Mouse (Mus musculus): ENCODE measurements at regions not wholly inside any gene's neighbourhood (a gene's known extent, or its start where the extent isn't known, plus 50 kb on each side); places are given as distances from the start of the nearest gene placed in this dataset.
A peak's percentile ranks its signal among the peaks of the same experiment; 100 is the strongest.

DNA sequence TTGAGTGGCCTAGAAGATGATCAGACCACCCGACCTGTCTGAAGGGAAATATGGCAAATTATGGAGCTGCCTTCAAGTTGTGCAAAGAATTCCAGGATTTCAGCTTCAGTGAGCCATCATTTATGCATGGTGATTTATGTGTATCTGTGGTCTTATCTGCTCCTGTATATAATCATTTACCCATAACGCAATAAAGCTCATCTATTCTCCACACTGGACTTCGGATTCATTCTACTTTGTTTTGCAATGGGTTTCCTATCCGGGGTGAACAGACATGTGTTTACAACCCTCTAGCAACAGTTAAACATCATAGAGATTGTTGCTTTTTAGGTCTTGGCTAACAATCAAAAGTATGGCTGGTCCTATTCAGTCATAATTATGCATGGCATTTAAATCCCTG is 145.1 kb downstream of the Pcdh10 start:
- DNase-seq (ENCODE audit: extremely low spot score, low spot score), result no peak

GRCm38 (mm10) chr3:45547091-45547490 is 168.9 kb downstream of the Pcdh10 start:
- DNase-seq (ENCODE audit: extremely low spot score, low spot score), result no peak

GRCm38 (mm10) chr3:45555736-45556135 is 177.5 kb downstream of the Pcdh10 start:
- peak; percentile 32 for DNase-seq (ENCODE audit: extremely low spot score, low spot score)

- no peak for DNase-seq (ENCODE audit: extremely low spot score, low spot score)
These were observed 194.8 kb downstream of the Pcdh10 start for GRCm38 (mm10) chr3:45572995-45573394.

DNA sequence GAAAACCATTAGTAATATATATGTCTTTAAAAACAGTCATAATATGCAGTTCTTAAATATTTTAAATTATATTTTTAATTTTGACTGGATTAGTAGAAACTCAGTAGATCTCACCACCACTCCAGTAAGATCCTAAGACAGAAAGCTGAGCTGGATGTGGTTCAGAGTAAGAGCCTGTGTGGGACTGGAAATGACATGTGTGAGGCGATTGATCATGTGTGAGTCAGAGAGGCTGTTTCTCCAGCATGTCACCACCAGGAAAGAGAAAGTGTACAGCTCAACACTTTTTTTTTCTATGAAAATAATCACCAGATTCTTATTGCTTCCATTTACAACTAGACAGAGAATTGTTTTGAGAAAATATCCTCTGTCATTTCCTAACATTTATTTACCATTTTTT is 198.8 kb downstream of the Pcdh10 start:
- no peak for DNase-seq (ENCODE audit: extremely low spot score, low spot score)

DNA sequence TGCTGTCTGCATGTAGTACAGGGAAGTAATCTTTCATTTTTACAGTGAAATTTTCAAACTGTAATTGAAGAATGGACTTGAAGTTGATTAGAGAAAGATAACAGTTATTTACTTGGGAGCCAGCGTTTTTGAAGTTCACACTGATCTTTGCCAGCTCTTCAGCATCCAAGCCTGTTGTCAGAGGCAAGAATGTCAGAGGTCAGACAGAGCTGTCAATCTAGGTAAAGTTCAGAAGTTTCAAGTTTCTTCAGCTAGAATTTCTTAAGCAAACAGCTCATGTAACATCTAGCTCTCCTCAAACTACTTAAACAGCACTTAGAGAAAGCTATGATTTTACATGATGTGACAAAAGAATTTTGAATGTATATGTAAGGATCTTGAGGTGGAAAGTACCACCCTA is 215.4 kb downstream of the Pcdh10 start:
- DNase-seq (ENCODE audit: extremely low spot score, low spot score), result no peak

GRCm38 (mm10) chr3:45602278-45602677 is 224.1 kb downstream of the Pcdh10 start:
- no peak for DNase-seq (ENCODE audit: extremely low spot score, low spot score)

GRCm38 (mm10) chr3:45603151-45603550 is 225.0 kb downstream of the Pcdh10 start:
- DNase-seq (ENCODE audit: extremely low spot score, low spot score), result no peak

- DNase-seq (ENCODE audit: extremely low spot score, low spot score), result no peak
These were observed 242.5 kb downstream of the Pcdh10 start for GRCm38 (mm10) chr3:45620729-45621128.

DNA sequence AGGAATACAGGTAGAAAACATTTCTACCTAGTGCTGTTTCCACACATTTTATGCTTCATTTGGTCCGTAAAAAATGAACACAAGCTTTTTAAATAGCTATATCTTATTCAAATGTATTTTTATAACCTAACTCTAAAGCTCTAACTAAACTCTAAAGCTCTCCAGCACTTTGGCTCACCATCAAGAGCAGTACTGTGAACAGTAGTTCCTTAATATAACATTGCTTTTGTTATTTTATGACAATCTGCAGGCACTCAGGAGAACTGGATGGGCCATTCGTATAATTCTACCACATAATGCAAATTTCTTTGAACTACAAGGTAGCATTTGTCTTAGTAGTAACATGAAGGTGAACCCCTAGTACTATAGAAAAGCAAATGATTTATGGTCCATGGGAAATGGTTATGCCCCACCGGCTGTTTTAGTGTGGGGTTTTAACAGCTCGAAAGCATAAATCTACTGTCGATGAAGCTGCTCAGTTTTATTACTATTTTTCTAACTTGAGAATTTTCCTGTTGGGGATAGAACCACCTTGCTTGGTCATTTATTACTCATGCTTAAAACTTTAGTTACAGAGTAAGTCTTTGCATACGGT is 267.8 kb downstream of the Pcdh10 start:
- no peak for DNase-seq (ENCODE audit: extremely low spot score, low spot score)

- DNase-seq (ENCODE audit: extremely low spot score, low spot score), result no peak
These were observed 271.2 kb downstream of the Pcdh10 start for GRCm38 (mm10) chr3:45649361-45649760.

DNA sequence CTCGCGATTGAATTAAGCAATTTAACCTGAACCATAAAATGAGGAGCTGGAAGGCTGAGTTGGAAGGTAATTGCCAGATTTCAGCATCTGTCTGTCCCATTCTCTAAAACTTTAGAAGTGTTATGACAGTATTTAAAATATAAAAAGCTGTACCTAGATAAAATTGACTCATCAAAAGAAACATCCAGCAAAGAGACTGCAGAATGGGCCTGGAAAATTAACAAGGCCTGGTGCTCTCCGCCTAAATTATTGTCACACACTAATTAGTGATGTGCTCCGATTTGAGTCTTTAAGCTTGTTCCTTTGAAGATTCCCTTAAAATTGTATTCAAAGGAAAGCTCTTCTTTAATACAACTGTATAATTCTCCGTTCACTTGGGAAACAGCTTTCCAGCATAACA is 278.8 kb downstream of the Pcdh10 start:
- DNase-seq (ENCODE audit: extremely low spot score, low spot score), result no peak

GRCm38 (mm10) chr3:45658093-45658776 is 280.0 kb downstream of the Pcdh10 start:
- no peak for DNase-seq (ENCODE audit: extremely low spot score, low spot score)

GRCm38 (mm10) chr3:45659052-45659451 is 280.9 kb downstream of the Pcdh10 start:
- no peak for DNase-seq (ENCODE audit: extremely low spot score, low spot score)

GRCm38 (mm10) chr3:45670434-45670833 is 292.2 kb downstream of the Pcdh10 start:
- no peak for DNase-seq (ENCODE audit: extremely low spot score, low spot score)

DNA sequence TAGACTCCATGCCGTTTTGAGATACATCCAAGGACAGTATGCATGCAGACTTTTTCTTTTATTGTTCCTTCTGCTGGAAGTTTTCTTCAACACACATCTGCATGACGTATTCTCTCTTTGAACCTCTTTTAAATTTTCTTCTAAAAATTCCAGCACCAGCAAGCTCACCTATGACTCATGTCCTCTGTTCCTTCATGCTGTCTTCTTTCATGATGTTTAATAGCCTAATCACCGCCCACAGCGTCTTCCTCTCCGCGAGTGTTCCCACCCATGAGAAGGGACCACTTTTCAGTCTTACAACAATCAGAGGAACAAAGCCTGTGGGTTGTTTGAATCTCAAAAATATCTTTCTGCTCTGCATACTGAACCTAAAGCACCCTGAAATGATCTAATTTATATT is 299.5 kb downstream of the Pcdh10 start:
- no peak for DNase-seq (ENCODE audit: extremely low spot score, low spot score)

DNA sequence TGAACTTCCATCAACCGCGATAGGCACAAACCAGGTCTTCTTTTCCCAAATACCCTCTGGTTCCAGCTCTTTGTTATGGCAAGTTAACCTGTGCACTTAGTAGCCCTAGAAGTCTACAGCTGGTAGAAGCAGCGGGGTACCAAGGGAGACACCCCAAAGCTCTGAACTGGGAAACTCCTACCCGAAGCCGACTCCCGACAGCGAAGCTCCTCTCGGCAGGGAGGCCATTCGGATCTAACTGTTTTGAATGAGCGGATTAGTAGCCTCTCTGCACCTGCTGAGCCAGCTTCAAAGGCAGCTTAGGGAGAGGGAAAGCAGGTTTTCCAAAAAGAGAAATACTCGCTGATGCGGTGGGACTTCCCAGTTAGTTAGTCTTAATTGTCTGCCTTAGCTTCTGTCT is 303.2 kb downstream of the Pcdh10 start:
- DNase-seq (ENCODE audit: extremely low spot score, low spot score), result peak; percentile 14

- no peak for DNase-seq (ENCODE audit: extremely low spot score, low spot score)
These were observed 329.7 kb downstream of the Pcdh10 start for GRCm38 (mm10) chr3:45707891-45708290.
